8 mouse cellular contexts compared by ENCODE assay signal in genomic region chr8:88299907-88300603, GRCm38 (mm10). TPM values are rescaled to one million over a fixed set of nuclear protein-coding genes. Genes with fewer than 3 reads are reported as not detected.
A peak's percentile ranks its signal among the peaks of the same experiment; 100 is the strongest.
DNase-seq lines count a peak whose midpoint lies in the region; ATAC-seq lines count a peak whose summit lies in the region.

No protein-coding gene starts in this region.

- DNase-seq in heart, adult 11 months: peak; percentile 98
- no peak for DNase-seq in heart, adult 8-10 months (ENCODE audit: low spot score)
- DNase-seq in A20 (ENCODE audit: low read depth, low spot score): peak; percentile 16
- DNase-seq in lung, postnatal 36 days: peak; percentile 52
- DNase-seq in frontal cortex, postnatal 25 days (ENCODE audit: low spot score in 2 of 2): no peak
- no peak for DNase-seq in thymus, postnatal 10 days (ENCODE audit: low spot score in 2 of 2)

- 0 out of 2 replicates have a peak, but pooled peaks have one; percentile 37 for ATAC-seq in erythroid progenitor cell, adult 5-6 weeks (replicated peaks; ENCODE audit: low FRiP score, poor library complexity, severe bottlenecking)
- ATAC-seq in CD4-positive, CD25-positive, alpha-beta regulatory T cell, adult 4 months: no peak

RNA-seq across cellular contexts. Expression of gene Adcy7, which starts 27.9 kb away (rescaled TPM):
- 1 to 10 TPM; 3.1 to 5.0 (median 4.2) TPM for total RNA-seq in heart, adult 8-10 months (2022)
- 4.6 and 5.4 TPM in 2 replicates for total RNA-seq in erythroid progenitor cell, adult 5-6 weeks (2015; ENCODE audit: low replicate concordance)
- 2.4 and 6.3 TPM in 2 replicates for total RNA-seq in erythroid progenitor cell, adult 5-6 weeks (2017; ENCODE audit: low replicate concordance)
- polyA plus RNA-seq in CD4-positive, CD25-positive, alpha-beta regulatory T cell, adult 4 months (2017; shearing (Covaris generic)): 100 to 1,000 TPM in 1 of 2 experiments, 10 to 100 TPM in 1; 79.4 to 143 TPM

Comparison
In these comparisons a context has a peak if more than half of its experiments do, and no peak if none do; other contexts are left out.
1. DNase-seq: peak in heart, adult 11 months (single experiment), A20 (single experiment) and lung, postnatal 36 days (single experiment); none in heart, adult 8-10 months (single experiment), frontal cortex, postnatal 25 days (0 of 2) and thymus, postnatal 10 days (0 of 2).